In the genomic region with DNA sequence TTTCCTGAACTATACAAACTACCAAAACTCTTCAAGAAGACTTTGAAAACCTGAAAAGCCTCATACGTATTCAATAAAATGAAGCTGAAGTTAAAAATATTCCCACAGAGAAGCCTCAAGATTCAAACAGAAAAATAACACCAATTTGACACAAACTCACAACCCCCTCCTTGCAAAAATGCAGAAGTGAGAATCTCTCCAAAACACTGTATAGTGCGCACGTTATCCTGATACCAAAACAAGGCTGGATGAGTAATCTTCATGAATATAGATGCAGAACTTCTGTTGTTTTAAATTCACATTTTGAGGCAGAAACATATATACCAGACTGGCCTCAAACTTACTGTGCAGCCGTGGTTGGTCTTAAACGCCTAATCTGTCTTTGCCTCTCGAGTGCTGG, we compare ENCODE assay signal across 23 mouse cellular contexts. TPM values are rescaled to one million over a fixed set of nuclear protein-coding genes. Genes with fewer than 3 reads are reported as not detected.
"Had no signal": no experiment of that assay in that cellular context is flagged by ENCODE, and none has a peak within 500 bp of the region (broad histone marks: within the 10 kb centered on the region; RNA-seq: fewer than 3 reads in every experiment).

No protein-coding gene starts in this region.

- H3K4me3 ChIP-seq: layer of hippocampus, adult 2 months; limb, embryonic 10.5 days; limb, embryonic 13.5 days; liver, embryonic 12.5 days; liver, embryonic 15.5 days; midbrain, embryonic 12.5 days; myocyte; neural tube, embryonic 13.5 days; stomach, embryonic 15.5 days had no signal

- ATAC-seq: liver, embryonic 12.5 days; midbrain, embryonic 16.5 days had no signal

- H3K27ac ChIP-seq: kidney, postnatal 0 days; layer of hippocampus, adult 2 months; limb, embryonic 10.5 days; limb, embryonic 13.5 days; liver, embryonic 12.5 days; liver, embryonic 15.5 days; midbrain, embryonic 12.5 days; neural tube, embryonic 13.5 days; stomach, embryonic 15.5 days had no signal

- DNase-seq: kidney, adult 2 months; kidney, postnatal 25 days; layer of hippocampus, adult 9-11 months; liver; lung, adult 18-20 months; lung, postnatal 14 days; lung, postnatal 4 days; retina, postnatal 1 day; thymus, postnatal 36 days had no signal

- H3K4me1 ChIP-seq: liver, embryonic 15.5 days had no signal

- H3K9me3 ChIP-seq: limb, embryonic 10.5 days; limb, embryonic 13.5 days; liver, embryonic 12.5 days; liver, embryonic 15.5 days; midbrain, embryonic 12.5 days; neural tube, embryonic 13.5 days; stomach, embryonic 15.5 days had no signal

- H3K36me3 ChIP-seq: limb, embryonic 10.5 days; limb, embryonic 13.5 days; liver, embryonic 12.5 days; liver, embryonic 15.5 days; midbrain, embryonic 12.5 days; neural tube, embryonic 13.5 days; stomach, embryonic 15.5 days had no signal

- H3K9ac ChIP-seq: limb, embryonic 13.5 days; liver, embryonic 12.5 days; liver, embryonic 15.5 days; midbrain, embryonic 12.5 days; neural tube, embryonic 13.5 days; stomach, embryonic 15.5 days had no signal

- H3K4me2 ChIP-seq: limb, embryonic 13.5 days; liver, embryonic 12.5 days; liver, embryonic 15.5 days; midbrain, embryonic 12.5 days; neural tube, embryonic 13.5 days; stomach, embryonic 15.5 days had no signal

- H3K27me3 ChIP-seq: limb, embryonic 13.5 days; liver, embryonic 15.5 days; midbrain, embryonic 12.5 days; neural tube, embryonic 13.5 days; stomach, embryonic 15.5 days had no signal

RNA-seq across cellular contexts. Expression of gene Zfyve28, which starts 49.8 kb away (rescaled TPM):
- polyA plus RNA-seq: liver, embryonic 12.5 days had no signal

RNA-seq across cellular contexts. Expression of gene Cfap99, which starts 50.0 kb away (rescaled TPM):
- polyA plus RNA-seq: kidney, embryonic 14.5 days; kidney, postnatal 0 days; large intestine, adult 2 months; limb, embryonic 10.5 days; limb, embryonic 13.5 days; liver, embryonic 12.5 days; liver, embryonic 15.5 days; midbrain, embryonic 12.5 days; neural tube, embryonic 13.5 days; stomach, embryonic 15.5 days; thymus, postnatal 0 days had no signal
